Mouse (Mus musculus) urinary bladder, postnatal 4 days (tissue): ENCODE measurements at regions not wholly inside any gene's neighbourhood (a gene's known extent, or its start where the extent isn't known, plus 50 kb on each side); places are given as distances from the start of the nearest gene placed in this dataset.
"Not testable (repeated sequence)": the region's sequence is repeated elsewhere in the genome, so short reads cannot be mapped to it uniquely, and the experiment has no call there.

Source experiments
- DNase-seq, 2 experiments: peaks; one replicate each; pipeline ENCODE4 v3.0.0; 2021 to 2022; ENCODE audit warnings: low spot score in 2 of 2

DNA sequence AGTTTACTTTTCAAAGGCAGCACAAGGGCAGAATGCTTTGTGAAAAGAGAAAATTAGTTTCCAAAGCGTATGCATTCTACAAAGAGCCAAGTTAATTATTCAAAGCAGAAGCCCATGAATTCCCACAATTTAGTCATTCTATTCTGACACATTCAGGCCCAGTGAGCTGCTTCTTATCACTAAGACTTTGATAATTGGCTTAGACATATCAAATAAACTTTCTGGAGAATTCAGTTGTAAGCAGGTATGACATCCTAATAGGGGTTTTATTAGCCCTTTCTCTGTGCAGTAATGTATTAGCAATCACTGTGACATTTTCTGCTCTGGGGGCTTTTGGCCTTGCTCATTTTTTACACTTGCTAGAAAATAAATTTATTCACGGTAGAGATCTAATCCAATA is 161.9 kb upstream of the Gm10306 start:
- no peak for DNase-seq

DNA sequence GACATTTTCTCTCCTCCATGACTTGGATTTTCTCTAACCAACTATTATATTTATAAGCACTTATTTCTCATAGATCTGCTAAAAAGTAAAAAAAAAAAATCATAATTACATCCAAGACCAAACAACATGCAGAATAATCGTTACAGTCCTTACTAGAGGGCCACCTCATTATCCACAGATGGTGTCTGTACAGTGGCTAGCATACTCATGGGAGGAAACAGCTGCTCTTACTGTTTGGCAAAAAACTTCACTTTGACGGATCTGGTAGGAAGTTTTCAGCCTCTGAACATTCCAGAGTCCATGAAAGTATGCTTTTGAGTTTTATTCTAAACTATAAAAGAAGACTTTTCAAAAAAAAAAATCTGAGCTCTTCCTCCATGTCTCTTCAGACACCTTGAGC is 159.1 kb upstream of the Gm10306 start:
- DNase-seq = no peak

DNA sequence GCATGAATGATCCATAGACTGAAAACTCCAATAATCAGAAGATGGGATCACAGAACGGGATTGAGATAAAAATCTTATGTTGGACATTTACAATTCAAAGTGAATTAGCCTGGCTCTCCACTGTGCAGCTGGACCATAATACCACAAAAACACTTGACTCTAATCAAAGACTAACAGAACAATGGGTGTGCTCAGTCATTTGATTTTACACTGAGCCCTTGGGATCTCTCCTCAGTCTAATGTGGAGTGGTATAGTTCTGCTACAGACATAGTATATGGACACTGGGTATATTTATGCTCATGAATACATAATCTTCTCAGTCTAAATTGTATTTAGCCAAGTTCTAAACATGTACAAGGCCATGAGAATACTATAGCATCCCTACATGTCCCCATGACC is 149.4 kb upstream of the Gm10306 start:
- no peak for DNase-seq

DNA sequence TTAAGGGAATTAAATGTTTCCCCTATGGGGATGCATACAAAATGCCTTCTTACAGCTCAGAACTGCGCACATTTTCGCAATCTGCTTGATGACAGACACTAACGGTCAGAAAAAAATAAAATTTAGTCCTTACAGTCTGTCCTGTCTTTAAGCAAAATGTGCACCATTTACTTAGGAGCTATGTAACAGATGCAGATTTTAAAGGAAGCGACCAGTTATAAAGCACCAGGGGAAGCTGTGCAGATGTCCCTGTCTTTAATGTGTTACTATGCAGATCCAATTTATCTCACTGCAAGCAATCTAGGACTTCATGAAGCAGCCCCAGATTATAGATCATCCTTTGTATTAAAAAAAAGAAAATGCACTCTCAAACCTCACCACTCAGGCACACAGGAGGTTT is 148.8 kb upstream of the Gm10306 start:
- DNase-seq = no peak

DNA sequence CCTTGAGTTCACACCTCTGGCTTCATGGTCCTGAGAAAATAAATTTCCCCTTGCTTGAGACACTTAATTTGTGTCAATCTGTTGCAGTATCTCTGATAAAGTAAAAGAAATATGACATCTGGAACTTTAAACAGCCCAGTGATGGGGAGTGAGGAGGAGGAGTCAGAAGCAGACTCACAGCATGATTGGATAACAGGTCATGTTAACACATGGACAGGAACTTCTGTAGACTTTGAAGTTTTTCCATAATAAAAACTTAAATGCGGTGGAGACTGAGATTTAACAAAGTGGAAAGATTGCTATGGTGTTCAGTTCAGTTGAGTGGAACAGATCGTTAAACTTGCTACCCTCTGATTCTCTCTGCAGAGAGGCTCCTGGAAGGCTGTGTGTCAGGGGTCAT is 143.7 kb upstream of the Gm10306 start:
- DNase-seq = no peak

DNA sequence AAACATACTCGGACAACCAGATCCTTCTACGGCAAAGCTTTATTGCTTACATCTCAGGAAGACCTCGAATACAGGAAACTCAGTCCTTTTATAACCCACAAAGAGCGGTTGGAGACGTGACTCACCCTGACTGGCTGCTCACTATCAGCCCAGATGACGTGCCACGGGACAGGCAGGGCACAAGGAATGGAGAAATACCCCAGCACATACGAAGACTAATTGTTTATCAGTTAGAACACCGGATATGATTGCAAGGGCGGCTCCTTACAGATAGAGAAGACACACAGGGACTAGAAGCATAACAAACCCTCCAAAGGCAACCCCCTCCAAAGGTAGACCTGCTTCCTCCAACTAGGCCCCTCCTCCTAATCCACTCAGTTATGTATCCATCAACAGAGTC is 130.8 kb upstream of the Gm10306 start:
- not testable (repeated sequence) for DNase-seq

DNA sequence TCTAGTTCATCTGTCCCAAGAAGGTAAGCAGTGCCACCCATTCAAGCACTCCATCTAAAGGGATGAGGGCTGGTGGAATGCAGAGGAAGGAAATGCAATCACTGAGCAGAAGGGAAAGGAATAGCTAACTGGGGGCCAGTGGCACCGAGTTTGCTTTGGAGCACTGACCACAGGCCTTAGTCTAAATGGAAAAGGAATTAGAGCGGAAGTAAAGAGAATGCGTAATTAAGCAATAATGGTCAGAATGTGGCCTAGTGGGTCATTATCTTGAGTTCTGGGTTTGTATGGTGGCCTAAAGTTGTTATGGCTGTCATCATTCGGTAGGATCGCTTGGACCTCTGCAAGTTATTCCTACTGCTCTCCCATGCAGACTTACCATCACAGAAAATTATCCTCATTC is 128.8 kb upstream of the Gm10306 start:
- DNase-seq = no peak

DNA sequence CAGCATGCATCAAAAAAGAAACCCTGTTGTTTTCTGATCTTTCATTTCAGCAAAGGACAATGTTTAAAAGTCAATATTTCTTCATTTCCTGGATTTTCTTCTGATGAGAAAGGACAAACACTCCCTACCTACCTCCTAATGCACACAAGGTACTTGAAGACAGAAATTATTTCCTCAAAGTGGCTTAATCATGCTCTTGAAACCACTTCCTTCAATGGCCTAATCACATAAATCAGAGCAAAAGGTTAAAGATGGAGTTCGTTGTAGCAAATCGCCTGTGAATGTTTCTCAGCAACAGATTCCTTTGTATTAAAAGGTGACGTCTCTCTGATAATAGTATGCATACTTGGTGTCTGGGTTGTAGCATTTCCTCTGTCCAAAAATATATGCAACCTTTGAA is 124.3 kb upstream of the Gm10306 start:
- DNase-seq = no peak

DNA sequence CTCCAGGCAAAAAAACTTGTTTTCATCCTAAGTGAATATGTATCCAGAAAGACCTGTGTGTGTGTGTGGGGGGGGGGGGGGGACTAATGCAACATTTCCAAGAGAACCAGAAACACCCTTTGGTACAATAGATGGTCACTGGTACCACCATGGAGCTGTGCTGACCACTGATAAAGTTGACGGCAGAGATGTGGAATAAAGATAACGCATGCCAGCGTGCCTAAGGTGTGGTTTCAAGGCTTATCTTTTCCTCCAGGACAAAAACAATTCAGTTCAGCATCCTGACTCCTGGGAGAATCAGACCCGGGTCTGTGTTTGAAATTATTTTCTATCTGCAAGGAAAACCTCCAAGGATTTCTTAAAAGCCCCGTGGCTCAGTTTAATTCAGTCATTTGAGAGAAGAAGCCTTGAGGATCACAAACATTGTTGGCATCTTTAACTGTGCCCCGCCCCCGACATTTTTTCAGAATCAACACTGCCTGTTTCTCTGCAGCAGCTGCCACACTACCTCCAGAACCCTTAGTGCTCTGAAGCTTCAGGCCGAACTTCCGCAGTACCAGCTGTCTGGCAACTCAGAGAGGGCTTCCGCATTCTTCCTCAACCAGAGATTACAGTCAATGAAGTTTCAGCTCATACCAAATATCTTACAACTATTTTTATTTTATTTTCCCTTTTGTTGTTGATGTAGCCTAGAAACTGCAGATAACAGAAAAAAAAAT is 118.5 kb upstream of the Gm10306 start:
- no peak for DNase-seq

DNA sequence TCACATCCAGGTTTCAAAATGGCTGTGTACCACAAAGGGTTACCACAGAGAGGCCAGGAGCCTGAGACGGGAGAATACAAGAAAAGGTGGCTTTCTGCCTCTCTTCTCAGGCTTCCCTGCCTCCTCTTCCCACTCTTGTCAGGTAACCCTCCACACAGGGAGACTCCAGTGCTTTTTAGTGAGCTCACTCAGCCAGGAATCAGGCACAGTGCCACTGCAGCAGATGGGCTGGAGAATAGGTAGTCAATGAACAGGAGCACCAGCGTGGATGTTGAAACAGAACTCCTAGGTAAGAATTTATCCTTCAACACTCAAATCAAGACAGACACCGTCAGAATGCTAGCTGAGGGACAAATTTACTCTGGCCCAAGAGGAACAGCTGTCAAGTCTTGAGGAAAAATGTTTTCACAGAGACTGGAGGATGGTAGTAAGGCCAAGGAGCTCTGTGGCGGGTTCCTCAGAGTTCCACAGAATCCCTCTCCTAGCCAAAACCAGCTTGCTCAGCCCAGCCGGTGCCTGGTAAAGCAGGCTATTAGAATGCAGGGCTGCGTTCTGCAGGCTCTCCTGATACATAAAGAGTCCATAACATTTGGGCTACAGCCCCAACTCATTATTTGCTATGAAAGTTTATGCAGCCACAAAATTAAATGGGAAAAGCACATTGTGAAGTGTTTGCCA is 117.0 kb upstream of the Gm10306 start:
- DNase-seq = no peak

DNA sequence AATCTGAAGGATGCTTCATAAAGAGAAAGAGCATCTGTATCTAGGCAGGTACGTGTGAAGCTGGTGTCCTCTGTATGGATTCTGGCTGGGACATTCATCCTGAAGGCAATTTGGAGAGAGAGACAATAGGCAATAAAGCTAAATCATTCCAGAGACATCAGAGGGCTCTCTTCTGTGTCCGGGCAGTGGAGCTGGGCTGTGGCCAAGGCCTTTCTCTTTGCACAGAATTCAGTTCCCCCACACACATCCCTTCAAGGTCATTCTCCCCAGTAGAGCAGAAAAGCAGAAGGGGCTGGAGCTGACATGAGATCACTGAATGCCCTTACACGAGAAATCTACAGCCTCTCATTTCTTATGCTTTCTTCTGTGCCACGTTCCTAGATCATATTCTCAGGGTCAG is 109.7 kb upstream of the Gm10306 start:
- no peak for DNase-seq
